In genomic region chr16:58700816-58701424, GRCm38 (mm10) we compare ENCODE assay signal across 42 mouse cellular contexts. TPM values are rescaled to one million over a fixed set of nuclear protein-coding genes. Genes with fewer than 3 reads are reported as not detected.
"Had no signal": no experiment of that assay in that cellular context is flagged by ENCODE, and none has a peak within 500 bp of the region (broad histone marks: within the 10 kb centered on the region; RNA-seq: fewer than 3 reads in every experiment).

No protein-coding gene starts in this region.

- H3K9ac ChIP-seq: limb, embryonic 12.5 days; limb, embryonic 13.5 days; limb, embryonic 15.5 days; liver, embryonic 12.5 days; liver, embryonic 13.5 days; liver, embryonic 14.5 days; liver, embryonic 15.5 days; liver, postnatal 0 days; lung, embryonic 14.5 days; lung, embryonic 15.5 days; midbrain, embryonic 12.5 days; midbrain, embryonic 13.5 days; midbrain, embryonic 15.5 days; neural tube, embryonic 12.5 days had no signal

- H3K27ac ChIP-seq: limb, embryonic 10.5 days; limb, embryonic 12.5 days; limb, embryonic 13.5 days; limb, embryonic 15.5 days; liver, embryonic 12.5 days; liver, embryonic 13.5 days; liver, embryonic 14.5 days; liver, embryonic 15.5 days; lung, embryonic 15.5 days; macrophage; midbrain, embryonic 10.5 days; midbrain, embryonic 12.5 days; midbrain, embryonic 13.5 days; midbrain, embryonic 15.5 days; neural tube, embryonic 12.5 days had no signal

- H3K27me3 ChIP-seq: limb, embryonic 12.5 days; limb, embryonic 13.5 days; limb, embryonic 15.5 days; liver, embryonic 13.5 days; liver, embryonic 15.5 days; lung, embryonic 15.5 days; megakaryocyte, embryonic 14.5 days; midbrain, embryonic 12.5 days; midbrain, embryonic 13.5 days; midbrain, embryonic 15.5 days; neural tube, embryonic 12.5 days had no signal

- H3K4me3 ChIP-seq: limb, embryonic 10.5 days; limb, embryonic 12.5 days; limb, embryonic 13.5 days; limb, embryonic 15.5 days; liver, embryonic 12.5 days; liver, embryonic 13.5 days; liver, embryonic 15.5 days; lung, embryonic 15.5 days; megakaryocyte, embryonic 14.5 days; midbrain, embryonic 10.5 days; midbrain, embryonic 12.5 days; midbrain, embryonic 13.5 days; midbrain, embryonic 15.5 days; neural tube, embryonic 12.5 days had no signal

- H3K9me3 ChIP-seq: limb, embryonic 10.5 days; limb, embryonic 12.5 days; limb, embryonic 13.5 days; limb, embryonic 15.5 days; liver, embryonic 12.5 days; liver, embryonic 13.5 days; liver, embryonic 15.5 days; lung, embryonic 15.5 days; megakaryocyte, embryonic 14.5 days; midbrain, embryonic 10.5 days; midbrain, embryonic 12.5 days; midbrain, embryonic 13.5 days; midbrain, embryonic 15.5 days; neural tube, embryonic 12.5 days had no signal

- H3K36me3 ChIP-seq: limb, embryonic 10.5 days; limb, embryonic 12.5 days; limb, embryonic 13.5 days; limb, embryonic 15.5 days; liver, embryonic 12.5 days; liver, embryonic 13.5 days; liver, embryonic 15.5 days; lung, embryonic 15.5 days; midbrain, embryonic 10.5 days; midbrain, embryonic 12.5 days; midbrain, embryonic 13.5 days; midbrain, embryonic 15.5 days; neural tube, embryonic 12.5 days had no signal

- DNase-seq: left cerebral cortex, postnatal 4 days; liver; liver, embryonic 13.5 days; liver, postnatal 0 days; lung, adult 18-20 months; lung, adult 2 months; lung, embryonic 14.5 days; lung, postnatal 10 days; lung, postnatal 14 days; lung, postnatal 36 days; lung, postnatal 4 days; midbrain, embryonic 14.5 days had no signal

- H3K4me2 ChIP-seq: limb, embryonic 12.5 days; limb, embryonic 13.5 days; limb, embryonic 15.5 days; liver, embryonic 11.5 days; liver, embryonic 12.5 days; liver, embryonic 13.5 days; liver, embryonic 15.5 days; lung, embryonic 14.5 days; lung, embryonic 15.5 days; midbrain, embryonic 11.5 days; midbrain, embryonic 12.5 days; midbrain, embryonic 13.5 days; midbrain, embryonic 15.5 days; neural tube, embryonic 12.5 days had no signal

- ATAC-seq: liver, embryonic 12.5 days; liver, postnatal 0 days; lung, postnatal 0 days; midbrain, embryonic 13.5 days; midbrain, embryonic 15.5 days; midbrain, embryonic 16.5 days had no signal

- H3K4me1 ChIP-seq: limb, embryonic 12.5 days; limb, embryonic 13.5 days; limb, embryonic 15.5 days; liver, embryonic 13.5 days; liver, embryonic 15.5 days; midbrain, embryonic 10.5 days; midbrain, embryonic 12.5 days; midbrain, embryonic 13.5 days; midbrain, embryonic 15.5 days; neural tube, embryonic 12.5 days had no signal

RNA-seq across cellular contexts. Expression of gene Gpr15, which starts 17.9 kb away (rescaled TPM):
- total RNA-seq: left cerebral cortex, postnatal 10 days; left cerebral cortex, postnatal 14 days; left cerebral cortex, postnatal 25 days; left cerebral cortex, postnatal 36 days; left cerebral cortex, postnatal 4 days; liver, adult 2 months; megakaryocyte-erythroid progenitor cell, adult 5-6 weeks; monocyte, adult 5-6 weeks had no signal
- polyA plus RNA-seq: limb, embryonic 10.5 days; limb, embryonic 11.5 days; limb, embryonic 12.5 days; limb, embryonic 13.5 days; limb, embryonic 15.5 days; liver, embryonic 11.5 days; liver, embryonic 12.5 days; liver, embryonic 16.5 days; liver, postnatal 0 days; lung, embryonic 14.5 days; macrophage; midbrain, embryonic 11.5 days; midbrain, embryonic 13.5 days; midbrain, postnatal 0 days; neural tube, embryonic 11.5 days; neural tube, embryonic 12.5 days had no signal
